Mouse (Mus musculus) C2C12 (cell line): ENCODE measurements at regions not wholly inside any gene's neighbourhood (a gene's known extent, or its start where the extent isn't known, plus 50 kb on each side); places are given as distances from the start of the nearest gene placed in this dataset.

Experiments used
- H3K27me3 ChIP-seq: one replicate; pipeline ENCODE4 v1.6.1; 2011; ENCODE audit not compliant: control insufficient read depth, insufficient read depth, insufficient read length
- H3K36me3 ChIP-seq: one replicate; pipeline ENCODE4 v1.6.1; 2011; ENCODE audit not compliant: control insufficient read depth, insufficient read depth
- H3K4me3 ChIP-seq: one replicate; pipeline ENCODE4 v1.5.1; 2011; ENCODE audit warnings: mild to moderate bottlenecking, control low read depth; ENCODE audit not compliant: poor library complexity, insufficient read depth, severe bottlenecking
- H3K79me2 ChIP-seq: one replicate; pipeline ENCODE4 v1.6.1; 2011; ENCODE audit not compliant: control insufficient read depth, insufficient read depth
- H3K79me3 ChIP-seq: one replicate; pipeline ENCODE4 v1.6.1; 2011; ENCODE audit warnings: low read depth, control low read depth
- H3ac ChIP-seq: one replicate; pipeline ENCODE3; 2011; ENCODE audit warnings: low read depth; ENCODE audit not compliant: control insufficient read depth, insufficient read length
- CEBPB ChIP-seq: IDR thresholded peaks from one replicate; pipeline ENCODE4 v1.6.1; 2011; ENCODE audit warnings: low read depth, mild to moderate bottlenecking, control low read depth, moderate library complexity
- CTCF ChIP-seq: IDR thresholded peaks from one replicate; pipeline ENCODE4 v1.5.1; 2011; ENCODE audit not compliant: control insufficient read depth, insufficient read depth, insufficient read length
- FOSL1 ChIP-seq: IDR thresholded peaks from one replicate; pipeline ENCODE4 v1.8.0; 2011; ENCODE audit warnings: mild to moderate bottlenecking, low read length; ENCODE audit not compliant: poor library complexity, insufficient read depth, severe bottlenecking
- MAX ChIP-seq: IDR thresholded peaks from one replicate; pipeline ENCODE4 v1.6.1; 2011; ENCODE audit warnings: mild to moderate bottlenecking, control low read depth
- MYOD1 ChIP-seq: IDR thresholded peaks from one replicate; pipeline ENCODE4 v1.6.1; 2011; ENCODE audit warnings: low read depth; ENCODE audit not compliant: control insufficient read depth, insufficient read length
- MYOG ChIP-seq: IDR thresholded peaks from one replicate; pipeline ENCODE4 v1.6.1; 2011; ENCODE audit not compliant: control insufficient read depth, insufficient read length; ENCODE audit errors: extremely low read depth
- USF1 ChIP-seq: IDR thresholded peaks from one replicate; pipeline ENCODE4 v1.6.1; 2011; ENCODE audit warnings: low read depth, mild to moderate bottlenecking, control low read depth, moderate library complexity

- H3ac ChIP-seq, result no peak overlapping the region
- H3K27me3 ChIP-seq, result no peaks in the 10 kb centered on the region
- TF ChIP-seq CTCF (no peak), FOSL1 (no peak), MYOD1 (no peak), MAX (no peak), USF1 (no peak), MYOG (no peak), CEBPB (no peak)
- no peaks in the 10 kb centered on the region for H3K79me3 ChIP-seq
- H3K4me3 ChIP-seq, result no peak overlapping the region
- H3K36me3 ChIP-seq, result no peaks in the 10 kb centered on the region
- H3K79me2 ChIP-seq, result no peaks in the 10 kb centered on the region
Measured at GRCm38 (mm10) chr16:95870291-95870690, 120.5 kb downstream of the Psmg1 start.

DNA sequence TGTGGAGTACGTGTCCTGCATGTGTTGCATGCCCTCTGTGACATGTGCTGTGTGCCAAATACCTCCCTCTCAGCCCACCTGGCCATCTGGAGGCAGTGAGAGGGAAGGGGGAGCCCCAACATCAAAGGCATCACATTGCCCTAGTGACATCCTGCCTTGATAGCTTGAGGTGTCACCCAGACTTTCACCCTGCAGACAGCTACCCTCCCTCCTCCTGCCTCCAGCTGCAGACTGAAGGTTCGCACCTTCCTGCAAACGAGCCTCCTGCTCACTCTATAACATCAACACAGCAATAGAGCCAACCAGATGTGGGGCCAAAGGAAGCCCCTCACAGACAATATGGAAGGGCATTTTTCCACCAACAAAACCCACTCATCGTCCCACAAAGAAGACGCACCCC lies 121.3 kb downstream of the Psmg1 start:
- Histone ChIP-seq H3K79me2 (no peaks in the 10 kb centered on the region), H3K4me3 (no peak overlapping the region), H3K36me3 (no peaks in the 10 kb centered on the region), H3ac (no peak overlapping the region), H3K79me3 (no peaks in the 10 kb centered on the region), H3K27me3 (no peaks in the 10 kb centered on the region)
- no peak for TF ChIP-seq MAX
- no peak for TF ChIP-seq CTCF
- TF ChIP-seq CEBPB, result no peak
- no peak for TF ChIP-seq FOSL1
- TF ChIP-seq MYOG, result no peak
- no peak for TF ChIP-seq USF1
- no peak for TF ChIP-seq MYOD1

DNA sequence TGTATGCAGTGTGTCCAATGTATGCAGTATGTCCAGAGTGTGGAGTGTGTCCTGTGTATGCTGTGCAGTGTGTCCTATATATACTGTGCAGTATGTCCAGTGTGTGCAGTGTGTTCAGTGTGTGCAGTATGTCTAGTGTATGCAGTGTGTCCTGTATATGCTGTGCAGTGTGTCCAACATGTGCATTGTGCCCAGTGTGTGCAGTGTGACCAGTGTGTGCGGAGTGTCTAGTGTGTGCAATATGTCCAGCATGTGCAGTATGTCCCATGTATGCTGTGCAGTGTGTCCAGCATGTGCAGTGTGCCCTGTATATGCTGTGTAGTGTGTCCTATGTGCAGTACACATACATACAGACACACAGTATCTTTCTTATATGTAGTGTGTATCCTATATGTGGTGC lies 121.9 kb downstream of the Psmg1 start:
- H3K36me3 ChIP-seq, result no peaks in the 10 kb centered on the region
- no peak overlapping the region for H3ac ChIP-seq
- H3K79me2 ChIP-seq, result no peaks in the 10 kb centered on the region
- no peak overlapping the region for H3K4me3 ChIP-seq
- H3K79me3 ChIP-seq, result no peaks in the 10 kb centered on the region
- H3K27me3 ChIP-seq, result no peaks in the 10 kb centered on the region
- TF ChIP-seq MYOD1 (no peak), MYOG (no peak), FOSL1 (no peak), USF1 (no peak), CEBPB (no peak), MAX (no peak)

DNA sequence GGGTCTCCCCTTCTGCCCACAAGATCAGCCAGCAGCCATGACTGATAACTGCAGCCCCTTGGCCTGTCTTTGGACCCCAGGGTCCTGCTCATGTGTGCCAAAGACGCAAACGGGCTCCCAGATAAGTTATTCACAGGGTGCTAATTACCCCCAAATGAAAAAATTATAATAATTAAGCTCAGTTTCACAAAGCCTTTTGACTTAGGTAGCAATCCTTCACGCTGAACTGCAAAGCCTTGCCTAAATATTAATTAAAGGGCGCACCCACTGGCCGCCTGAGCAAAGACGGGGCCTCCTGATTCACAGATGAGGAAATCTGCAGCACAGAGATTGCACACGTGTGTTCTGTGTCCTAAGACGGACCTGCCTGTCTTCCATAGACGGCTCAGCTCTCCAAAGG lies 123.2 kb downstream of the Psmg1 start:
- H3K36me3 ChIP-seq, result no peaks in the 10 kb centered on the region
- TF ChIP-seq MYOG (no peak), USF1 (no peak), CTCF (no peak), CEBPB (no peak), MYOD1 (no peak), FOSL1 (no peak), MAX (no peak)
- H3K27me3 ChIP-seq, result no peaks in the 10 kb centered on the region
- H3K79me2 ChIP-seq, result no peaks in the 10 kb centered on the region
- no peak overlapping the region for H3K4me3 ChIP-seq
- no peak overlapping the region for H3ac ChIP-seq
- H3K79me3 ChIP-seq, result no peaks in the 10 kb centered on the region

DNA sequence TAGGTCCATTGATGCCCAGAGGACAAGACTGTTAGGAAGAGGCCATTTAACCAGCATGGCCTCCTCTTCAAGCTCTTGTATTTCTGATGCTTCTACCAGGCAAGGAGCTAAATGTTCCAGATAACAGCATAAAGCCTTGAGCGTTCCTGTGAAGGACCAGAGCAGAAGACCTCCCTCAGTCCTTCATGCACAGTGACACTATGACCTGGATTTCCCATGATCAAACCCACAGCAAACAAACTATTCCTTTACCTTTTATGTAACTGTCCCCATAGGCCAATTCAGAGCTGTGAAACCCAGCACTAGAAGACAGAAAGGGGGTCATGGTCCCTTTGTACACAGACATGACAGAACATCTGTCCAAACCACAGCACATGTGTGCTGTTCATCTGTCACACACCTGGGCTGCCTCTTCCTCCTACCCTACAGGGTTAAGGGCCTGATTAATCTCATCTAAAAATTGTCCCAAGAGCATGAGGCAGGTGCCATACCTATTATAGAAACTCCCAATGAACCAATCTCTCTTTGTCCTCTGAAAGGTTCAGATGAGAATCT lies 123.8 kb downstream of the Psmg1 start:
- H3K79me3 ChIP-seq, result no peaks in the 10 kb centered on the region
- H3K79me2 ChIP-seq, result no peaks in the 10 kb centered on the region
- no peak overlapping the region for H3ac ChIP-seq
- no peak for TF ChIP-seq MYOD1
- no peak for TF ChIP-seq USF1
- no peak for TF ChIP-seq MAX
- TF ChIP-seq CTCF, result no peak
- TF ChIP-seq MYOG, result no peak
- TF ChIP-seq FOSL1, result no peak
- TF ChIP-seq CEBPB, result no peak
- no peaks in the 10 kb centered on the region for H3K36me3 ChIP-seq
- H3K27me3 ChIP-seq, result no peaks in the 10 kb centered on the region
- H3K4me3 ChIP-seq, result no peak overlapping the region

- H3K79me3 ChIP-seq, result no peaks in the 10 kb centered on the region
- no peak overlapping the region for H3K4me3 ChIP-seq
- H3K79me2 ChIP-seq, result no peaks in the 10 kb centered on the region
- H3ac ChIP-seq, result no peak overlapping the region
- TF ChIP-seq CTCF, result no peak
- TF ChIP-seq MYOG, result no peak
- no peak for TF ChIP-seq USF1
- no peak for TF ChIP-seq CEBPB
- no peak for TF ChIP-seq MAX
- H3K27me3 ChIP-seq, result no peaks in the 10 kb centered on the region
- no peaks in the 10 kb centered on the region for H3K36me3 ChIP-seq
Measured at GRCm38 (mm10) chr16:95865603-95866002, 125.2 kb downstream of the Psmg1 start.
